Mouse (Mus musculus) gastrocnemius, adult 8-10 months (tissue): ENCODE measurements around the gene Pafah1b3. TPM values are rescaled to one million over a fixed set of nuclear protein-coding genes. Genes with fewer than 3 reads are reported as not detected.

Source experiments
- DNase-seq, 2 experiments: peaks; one replicate each; pipeline ENCODE4 v3.0.0; 2022; ENCODE audit warnings: low spot score in 2 of 2
- total RNA-seq, 4 experiments: library from RNA; stranded (reverse); gene quantifications; 2 replicates each; pipeline ENCODE4 v1.2.4; 2022

Pafah1b3 gene
- total RNA-seq, 4 experiments from 2014 or later, result 0.56 to 1.5 (median 1.1) TPM

- peak; percentile 97 for DNase-seq
Measured at GRCm38 (mm10) chr7:25281734-25282601, 15.8 kb downstream of the Pafah1b3 start.

GRCm38 (mm10) chr7:25281166-25281733, 16.5 kb downstream of the Pafah1b3 start:
- no peak for DNase-seq

- no peak for DNase-seq
Measured at GRCm38 (mm10) chr7:25279861-25280791, 17.7 kb downstream of the Pafah1b3 start.

GRCm38 (mm10) chr7:25279076-25279860, 18.5 kb downstream of the Pafah1b3 start:
- peak; percentile 80 to 84 for DNase-seq

GRCm38 (mm10) chr7:25278341-25279075, 19.3 kb downstream of the Pafah1b3 start:
- DNase-seq, result peak in 1 of 2 experiments; percentile 63

GRCm38 (mm10) chr7:25277998-25278340, 19.8 kb downstream of the Pafah1b3 start:
- no peak for DNase-seq

- DNase-seq, result no peak
Measured at GRCm38 (mm10) chr7:25277405-25277804, 20.4 kb downstream of the Pafah1b3 start.

- no peak for DNase-seq
Measured at GRCm38 (mm10) chr7:25275555-25276298, 22.1 kb downstream of the Pafah1b3 start.

GRCm38 (mm10) chr7:25274996-25275395, 22.8 kb downstream of the Pafah1b3 start:
- DNase-seq, result no peak

GRCm38 (mm10) chr7:25274571-25274970, 23.2 kb downstream of the Pafah1b3 start:
- no peak for DNase-seq

- no peak for DNase-seq
Measured at GRCm38 (mm10) chr7:25273259-25274241, 24.2 kb downstream of the Pafah1b3 start.

GRCm38 (mm10) chr7:25272445-25273258, 25.1 kb downstream of the Pafah1b3 start:
- DNase-seq, result no peak

GRCm38 (mm10) chr7:25271651-25272444, 25.9 kb downstream of the Pafah1b3 start:
- DNase-seq, result no peak

- DNase-seq, result no peak
Measured at GRCm38 (mm10) chr7:25270652-25271633, 26.8 kb downstream of the Pafah1b3 start.

GRCm38 (mm10) chr7:25269545-25270271, 28.1 kb downstream of the Pafah1b3 start:
- DNase-seq, result no peak
